Mouse (Mus musculus) intestine, embryonic 16.5 days (tissue): ENCODE data around the gene Cep128. TPM values are rescaled to one million over a fixed set of nuclear protein-coding genes. Genes with fewer than 3 reads are reported as not detected.

Experiments used
- ATAC-seq: fragments of 200-750 bp; cut with Nextera tagmentation; 2 replicates; pipeline ENCODE4 v1.8.0; 2017; ENCODE audit warnings: moderate TSS enrichment, moderate library complexity
- H3K27ac ChIP-seq: fragments of 300-500 bp; sonication (generic); 2 replicates; pipeline ENCODE4 v1.5.1; 2014; ENCODE audit warnings: mild to moderate bottlenecking, low read length
- H3K27me3 ChIP-seq: fragments of 300-500 bp; sonication (generic); replicated peaks from 2 replicates; pipeline ENCODE4 v1.6.1; 2014; ENCODE audit warnings: low read length, control low read depth, mixed read lengths; ENCODE audit not compliant: control insufficient read depth, insufficient read depth
- H3K36me3 ChIP-seq: fragments of 300-500 bp; sonication (generic); 2 replicates; pipeline ENCODE4 v1.6.1; 2014; ENCODE audit warnings: low read length, control low read depth; ENCODE audit not compliant: control insufficient read depth, insufficient read depth
- H3K4me1 ChIP-seq: fragments of 300-500 bp; sonication (generic); 2 replicates; pipeline ENCODE4 v1.6.1; 2014; ENCODE audit warnings: low read length, control low read depth, mixed read lengths; ENCODE audit not compliant: control insufficient read depth, insufficient read depth
- H3K4me2 ChIP-seq: fragments of 300-500 bp; sonication (generic); 2 replicates; pipeline ENCODE4 v1.6.1; 2014; ENCODE audit warnings: low read depth, low read length, control low read depth
- H3K4me3 ChIP-seq: fragments of 300-500 bp; sonication (generic); 2 replicates; pipeline ENCODE4 v1.5.1; 2014; ENCODE audit warnings: mild to moderate bottlenecking, low read length
- H3K9ac ChIP-seq: fragments of 300-500 bp; sonication (generic); 2 replicates; pipeline ENCODE4 v1.6.1; 2014; ENCODE audit warnings: low read depth, low read length
- H3K9me3 ChIP-seq: fragments of 300-500 bp; sonication (generic); 2 replicates; pipeline ENCODE4 v1.6.1; 2016; ENCODE audit warnings: low read length, control low read depth; ENCODE audit not compliant: control insufficient read depth
- WGBS: fragments of 180-500 bp; shearing (Covaris S2); extraction: QIAGEN DNeasy Blood & Tissue Kit; methylation state at CpG from one replicate; pipeline ENCODE4 v1.1.7; 2014; 5-methylcytosine and 5-hydroxymethylcytosine counted together
- polyA plus RNA-seq: library from polyadenylated mRNA; unstranded; fragments of >200 nt; fragmentation: Nextera tagmentation; extraction: Ambion mirVana; gene quantifications from 2 replicates; pipeline ENCODE4 v1.2.1, GENCODE M21; 2015

Cep128 gene
- polyA plus RNA-seq, 1 experiment from 2014 or later, result 6.3 TPM

DNA sequence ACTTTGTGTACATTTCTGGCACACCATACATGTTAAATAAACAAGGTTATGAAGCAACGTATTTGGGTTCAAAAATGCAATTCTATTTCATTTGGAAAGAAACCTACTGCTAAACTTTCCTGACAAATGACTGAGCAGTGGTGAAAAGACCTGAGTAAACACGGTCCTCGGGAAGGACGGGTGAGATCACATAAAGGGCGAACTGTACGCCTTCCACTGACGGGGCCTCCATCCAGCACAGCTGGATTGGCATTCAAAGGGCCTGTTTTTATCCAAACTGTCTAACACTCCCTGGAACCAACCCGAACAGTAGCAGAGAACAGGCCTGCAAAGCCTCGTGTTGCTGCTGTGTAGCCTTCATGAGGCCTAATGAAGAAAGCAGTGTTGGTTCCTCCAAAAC is 356.5 kb downstream of the Cep128 start:
- H3K27ac ChIP-seq, result no peak overlapping the region
- no peaks in the 10 kb centered on the region for H3K9me3 ChIP-seq
- H3K4me1 ChIP-seq, result 0 out of 2 replicates have a peak, but pooled peaks cover 3% of the 10 kb centered on the region
- no peaks in the 10 kb centered on the region for H3K36me3 ChIP-seq
- 54% methylated on average over 9 of the region's 9 CpGs for WGBS
- H3K4me2 ChIP-seq, result no peak overlapping the region
- H3K27me3 ChIP-seq, result no peaks in the 10 kb centered on the region
- no peak overlapping the region for H3K9ac ChIP-seq
- ATAC-seq, result 0 out of 2 replicates have a peak, but pooled peaks have one; percentile 36
- no peak overlapping the region for H3K4me3 ChIP-seq

DNA sequence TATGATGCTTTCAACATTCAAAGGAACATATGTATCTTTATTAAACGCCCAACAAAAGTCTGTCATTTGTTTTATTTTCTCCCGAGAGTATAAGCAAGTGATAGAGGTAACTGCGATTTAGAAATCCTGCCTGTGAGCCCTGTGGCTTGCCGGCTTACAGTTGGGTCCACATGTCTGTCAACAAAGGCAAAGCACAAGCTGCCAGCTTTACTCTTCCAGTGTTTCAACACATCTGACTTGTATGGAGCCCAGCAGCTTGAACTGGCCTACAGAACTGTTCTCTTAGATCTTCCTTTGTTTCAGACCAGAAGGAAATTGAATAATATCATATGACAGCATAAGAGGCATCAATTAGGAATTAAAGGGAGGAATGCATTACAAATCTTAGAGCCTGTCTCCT is 357.1 kb downstream of the Cep128 start:
- Histone ChIP-seq H3K4me3 (no peak overlapping the region), H3K9ac (no peak overlapping the region), H3K4me2 (no peak overlapping the region), H3K27ac (no peak overlapping the region), H3K36me3 (no peaks in the 10 kb centered on the region), H3K9me3 (no peaks in the 10 kb centered on the region), H3K27me3 (no peaks in the 10 kb centered on the region), H3K4me1 (0 out of 2 replicates have a peak, but pooled peaks cover 3% of the 10 kb centered on the region)
- no peak for ATAC-seq
- 76% methylated on average over 4 of the region's 4 CpGs for WGBS

DNA sequence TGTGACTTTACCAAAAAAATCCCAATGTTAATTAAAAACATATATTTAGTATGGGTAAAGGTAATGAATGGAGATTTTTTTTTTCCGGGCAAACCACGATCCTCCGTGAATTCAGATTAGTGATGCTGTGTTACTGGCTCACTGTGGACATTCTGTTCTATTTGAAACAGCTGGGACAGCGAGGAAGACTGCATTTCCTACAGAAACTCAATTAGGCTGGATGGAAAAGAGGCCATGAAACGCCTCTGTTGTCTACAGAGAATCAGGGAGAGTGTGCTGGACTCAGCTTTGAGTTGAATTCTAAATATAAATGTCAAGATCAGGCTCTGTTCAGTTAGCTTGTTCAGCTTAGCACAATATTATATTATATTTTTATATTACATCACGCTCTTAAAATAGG is 369.1 kb downstream of the Cep128 start:
- 85% methylated on average over 6 of the region's 6 CpGs for WGBS
- no peak overlapping the region for H3K4me2 ChIP-seq
- no peaks in the 10 kb centered on the region for H3K27me3 ChIP-seq
- no peaks in the 10 kb centered on the region for H3K4me1 ChIP-seq
- no peak overlapping the region for H3K4me3 ChIP-seq
- no peaks in the 10 kb centered on the region for H3K9me3 ChIP-seq
- no peak for ATAC-seq
- no peaks in the 10 kb centered on the region for H3K36me3 ChIP-seq
- no peak overlapping the region for H3K9ac ChIP-seq
- no peak overlapping the region for H3K27ac ChIP-seq

DNA sequence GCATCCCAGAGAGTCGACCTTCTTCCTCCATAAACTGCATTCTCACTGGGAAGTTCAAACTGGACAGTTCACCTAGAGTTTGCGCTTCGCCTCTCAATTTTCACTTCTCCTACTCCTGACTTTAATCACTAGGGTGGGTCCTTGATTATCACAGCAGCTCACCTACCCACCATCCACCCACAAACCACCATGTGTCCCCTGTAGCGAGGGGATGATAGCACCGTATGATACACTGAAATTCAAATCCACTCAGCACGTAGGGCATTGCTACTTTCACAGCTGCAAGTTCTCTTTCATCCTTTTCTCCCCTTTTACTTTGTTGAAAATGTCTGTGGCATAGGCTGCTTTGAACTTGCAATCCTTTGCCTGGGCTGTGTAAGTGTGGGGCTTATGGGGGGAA is 371.2 kb downstream of the Cep128 start:
- no peak overlapping the region for H3K27ac ChIP-seq
- no peak overlapping the region for H3K4me3 ChIP-seq
- H3K36me3 ChIP-seq, result no peaks in the 10 kb centered on the region
- no peak overlapping the region for H3K4me2 ChIP-seq
- H3K9me3 ChIP-seq, result no peaks in the 10 kb centered on the region
- no peak overlapping the region for H3K9ac ChIP-seq
- ATAC-seq, result no peak
- 87% methylated on average over 6 of the region's 6 CpGs for WGBS
- no peaks in the 10 kb centered on the region for H3K27me3 ChIP-seq
- H3K4me1 ChIP-seq, result no peaks in the 10 kb centered on the region

DNA sequence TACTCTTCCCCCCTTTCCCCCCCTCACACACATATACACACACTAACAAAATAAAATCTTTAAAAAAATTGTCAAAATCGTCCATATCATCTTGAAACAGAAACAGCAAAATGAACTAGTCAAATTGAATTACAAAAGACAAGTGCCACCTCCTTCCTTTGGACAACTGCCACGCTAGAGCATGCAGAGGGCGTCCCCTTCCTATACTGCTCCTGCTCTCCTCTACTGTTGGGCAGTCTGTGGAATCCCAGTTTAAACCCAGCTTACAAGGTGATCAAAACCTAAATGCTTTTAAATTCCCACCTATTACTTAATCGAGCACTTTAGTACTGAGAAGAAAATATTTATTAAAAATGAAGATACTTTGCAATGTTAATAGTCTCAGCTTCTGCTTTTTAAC is 372.0 kb downstream of the Cep128 start:
- Histone ChIP-seq H3K4me2 (no peak overlapping the region), H3K4me1 (no peaks in the 10 kb centered on the region), H3K9ac (no peak overlapping the region), H3K9me3 (no peaks in the 10 kb centered on the region), H3K36me3 (no peaks in the 10 kb centered on the region), H3K4me3 (no peak overlapping the region), H3K27ac (no peak overlapping the region), H3K27me3 (no peaks in the 10 kb centered on the region)
- 70% methylated on average over 4 of the region's 4 CpGs for WGBS
- ATAC-seq, result no peak

- Histone ChIP-seq H3K36me3 (no peaks in the 10 kb centered on the region), H3K4me3 (no peak overlapping the region), H3K4me1 (no peaks in the 10 kb centered on the region), H3K9me3 (no peaks in the 10 kb centered on the region), H3K27ac (no peak overlapping the region), H3K4me2 (no peak overlapping the region), H3K27me3 (no peaks in the 10 kb centered on the region), H3K9ac (no peak overlapping the region)
- no peak for ATAC-seq
- WGBS, result 52% methylated on average over 5 of the region's 5 CpGs
These were observed 375.5 kb downstream of the Cep128 start for GRCm38 (mm10) chr12:91008736-91009135.

DNA sequence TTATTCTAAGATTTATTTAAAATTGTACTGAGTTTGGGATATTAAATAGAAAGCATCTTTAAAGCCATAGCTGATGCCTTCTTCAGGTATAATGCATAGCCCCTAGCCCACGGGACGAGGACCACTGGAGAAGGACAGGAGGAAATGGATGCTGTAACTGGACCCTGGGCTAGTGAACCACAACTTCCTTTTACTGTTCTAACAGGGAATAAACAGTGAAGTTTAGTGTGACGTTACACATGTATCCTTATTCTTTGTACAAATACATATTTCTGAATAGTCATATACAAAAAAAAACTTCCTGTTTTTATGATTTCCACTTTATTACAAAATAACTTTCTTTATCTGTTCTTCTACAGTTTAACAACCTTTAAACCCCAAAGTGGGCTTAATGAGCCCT is 376.0 kb downstream of the Cep128 start:
- Histone ChIP-seq H3K9ac (no peak overlapping the region), H3K36me3 (no peaks in the 10 kb centered on the region), H3K27me3 (no peaks in the 10 kb centered on the region), H3K9me3 (no peaks in the 10 kb centered on the region), H3K4me1 (no peaks in the 10 kb centered on the region), H3K4me2 (no peak overlapping the region), H3K4me3 (no peak overlapping the region), H3K27ac (no peak overlapping the region)
- ATAC-seq, result no peak
- 66% methylated on average over 3 of the region's 3 CpGs for WGBS

DNA sequence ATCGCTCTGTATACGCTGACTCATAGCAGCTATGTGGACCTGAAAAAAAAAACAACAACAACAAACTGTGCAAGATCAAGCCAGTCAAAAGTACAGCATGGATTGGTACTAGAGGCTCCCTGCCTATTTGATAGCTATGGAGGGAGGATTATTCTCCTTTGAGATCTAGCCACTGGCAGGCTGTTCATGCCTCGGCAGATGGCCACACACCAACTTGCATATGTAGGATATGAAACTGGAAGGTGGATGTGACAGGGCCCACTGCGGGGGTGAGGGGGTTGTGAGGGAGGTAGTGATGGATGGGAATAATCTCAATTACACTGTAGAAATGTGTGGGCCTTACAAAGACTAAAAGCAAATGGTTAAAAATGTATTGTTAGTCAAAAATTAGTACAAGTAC is 386.7 kb downstream of the Cep128 start:
- H3K4me2 ChIP-seq, result no peak overlapping the region
- ATAC-seq, result no peak
- H3K36me3 ChIP-seq, result no peaks in the 10 kb centered on the region
- 95% methylated on average over 4 of the region's 4 CpGs for WGBS
- H3K27ac ChIP-seq, result no peak overlapping the region
- no peaks in the 10 kb centered on the region for H3K9me3 ChIP-seq
- H3K4me1 ChIP-seq, result no peaks in the 10 kb centered on the region
- H3K4me3 ChIP-seq, result no peak overlapping the region
- no peaks in the 10 kb centered on the region for H3K27me3 ChIP-seq
- no peak overlapping the region for H3K9ac ChIP-seq

DNA sequence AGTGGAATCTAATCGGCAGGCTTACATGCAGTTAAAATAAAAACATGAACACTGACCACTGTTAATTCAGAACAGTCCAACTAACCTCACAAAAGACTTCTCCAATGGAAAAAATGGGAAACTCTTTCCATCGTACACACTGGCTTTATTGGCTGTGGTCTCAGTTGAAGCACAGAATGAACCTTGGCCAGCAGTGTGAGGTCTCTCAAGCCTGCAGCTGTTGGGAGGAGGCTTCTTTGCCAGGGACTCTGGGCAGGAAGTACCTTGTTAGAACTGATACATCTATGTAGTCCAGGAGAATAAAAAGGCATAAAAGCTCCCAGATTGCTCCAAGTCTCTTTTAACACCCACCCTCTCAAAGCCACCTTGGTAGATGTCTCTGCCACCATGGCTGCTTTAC is 390.9 kb downstream of the Cep128 start:
- Histone ChIP-seq H3K4me2 (no peak overlapping the region), H3K36me3 (no peaks in the 10 kb centered on the region), H3K27ac (no peak overlapping the region), H3K4me1 (no peaks in the 10 kb centered on the region), H3K27me3 (no peaks in the 10 kb centered on the region), H3K4me3 (no peak overlapping the region), H3K9me3 (no peaks in the 10 kb centered on the region), H3K9ac (no peak overlapping the region)
- ATAC-seq, result no peak
- WGBS, result 80% methylated on average over 2 of the region's 2 CpGs

GRCm38 (mm10) chr12:90987782-90988181 is 396.4 kb downstream of the Cep128 start:
- Histone ChIP-seq H3K4me2 (no peak overlapping the region), H3K4me1 (no peaks in the 10 kb centered on the region), H3K9ac (no peak overlapping the region), H3K36me3 (no peaks in the 10 kb centered on the region), H3K4me3 (no peak overlapping the region), H3K27me3 (no peaks in the 10 kb centered on the region), H3K27ac (no peak overlapping the region), H3K9me3 (no peaks in the 10 kb centered on the region)
- ATAC-seq, result no peak
- 76% methylated on average over 2 of the region's 2 CpGs for WGBS
